Mouse (Mus musculus) right cerebral cortex, adult 18-20 months (tissue): Measurements from ENCODE around the gene Mtfr1l.

Experiments used
- DNase-seq: peaks from one replicate; pipeline ENCODE4 v3.0.0; 2022; ENCODE audit warnings: mixed read lengths

Mtfr1l gene

GRCm38 (mm10) chr4:134534932-134535786, at the start of gene Mtfr1l:
TSS of gene Mtfr1l (minus strand) at chr4:134535387.
- peak; percentile 98 for DNase-seq

DNA sequence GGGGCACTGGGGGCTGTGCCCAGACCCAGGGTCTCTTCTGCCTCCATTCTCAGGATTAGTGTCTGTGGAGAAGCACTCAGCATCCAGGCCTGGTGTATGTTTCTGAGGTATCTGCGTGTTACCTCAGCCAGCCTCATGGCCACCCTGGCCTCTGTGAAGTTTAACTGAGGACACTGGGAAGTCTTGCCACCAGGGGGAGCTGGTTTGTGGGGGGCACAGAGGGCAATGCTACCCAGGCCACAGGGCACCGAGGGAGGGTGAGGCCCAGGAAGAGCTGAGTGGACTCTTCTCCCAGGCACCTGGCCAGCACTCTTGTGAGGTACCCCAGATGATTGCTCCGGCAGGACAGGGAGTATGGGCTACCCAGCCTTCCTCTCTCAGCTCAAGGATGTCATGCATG, 48.3 kb upstream of the Mtfr1l start:
- no peak for DNase-seq

- no peak for DNase-seq
Measured at GRCm38 (mm10) chr4:134581365-134581764, 46.2 kb upstream of the Mtfr1l start.

DNA sequence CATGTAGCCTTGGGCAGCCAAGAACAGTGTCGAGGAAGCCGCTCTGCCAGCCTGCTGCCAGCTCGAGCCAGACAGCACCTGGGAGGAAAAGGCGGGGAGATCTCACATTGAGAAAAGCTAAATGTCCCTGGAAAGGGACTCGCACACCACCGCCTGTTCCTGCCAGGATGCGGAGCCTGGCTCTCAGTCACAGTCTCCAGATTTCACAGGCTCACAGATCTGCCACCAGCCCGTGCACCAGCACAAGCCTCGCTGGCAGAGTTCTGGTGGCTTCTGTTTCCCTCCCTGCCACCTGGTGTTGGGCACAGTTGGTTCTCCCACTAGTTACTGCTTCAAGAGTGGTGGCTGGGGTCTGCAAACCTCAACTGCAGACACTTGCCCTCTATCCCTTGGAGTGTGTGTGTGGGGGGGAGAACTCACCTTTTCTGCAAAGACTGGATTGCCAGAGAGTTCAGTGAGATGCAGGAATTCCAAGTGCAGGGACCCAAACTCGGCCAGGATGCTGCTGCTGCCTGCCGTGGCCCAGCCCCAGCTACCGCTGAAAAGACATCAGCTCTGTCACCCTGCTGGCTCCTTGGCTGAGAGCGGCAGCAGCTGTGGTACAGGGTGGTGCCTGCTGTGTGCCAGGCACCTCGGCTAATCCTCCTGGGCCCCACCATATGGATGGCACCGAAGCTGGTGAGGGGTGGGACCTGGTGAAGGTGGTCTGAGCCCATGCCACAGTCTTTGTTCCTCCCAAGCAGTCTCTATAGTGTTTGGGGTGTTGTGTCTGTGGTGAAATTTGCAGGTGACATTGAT, 45.4 kb upstream of the Mtfr1l start:
- peak; percentile 85 for DNase-seq

DNA sequence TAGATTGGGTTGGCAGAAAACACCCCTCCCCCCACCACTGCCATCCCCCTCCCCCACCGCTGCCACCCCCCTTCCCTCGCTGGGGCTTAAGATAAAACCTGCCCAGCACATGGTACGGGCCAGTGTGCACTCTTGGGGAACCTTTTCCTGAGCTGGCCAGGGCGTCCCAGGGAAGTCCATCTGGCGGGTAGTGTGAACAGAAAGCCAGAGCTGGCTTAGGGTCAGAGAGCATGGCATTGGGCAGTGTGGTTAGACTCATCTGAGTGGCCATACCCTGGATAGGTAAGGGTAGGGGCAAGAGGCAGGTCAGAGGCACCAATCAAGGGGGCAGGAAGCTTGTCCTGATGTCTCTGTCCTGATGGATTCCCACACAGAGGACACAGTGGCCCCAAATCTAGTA, 44.4 kb upstream of the Mtfr1l start:
- no peak for DNase-seq

GRCm38 (mm10) chr4:134579212-134579611, 44.0 kb upstream of the Mtfr1l start:
- DNase-seq: no peak

DNA sequence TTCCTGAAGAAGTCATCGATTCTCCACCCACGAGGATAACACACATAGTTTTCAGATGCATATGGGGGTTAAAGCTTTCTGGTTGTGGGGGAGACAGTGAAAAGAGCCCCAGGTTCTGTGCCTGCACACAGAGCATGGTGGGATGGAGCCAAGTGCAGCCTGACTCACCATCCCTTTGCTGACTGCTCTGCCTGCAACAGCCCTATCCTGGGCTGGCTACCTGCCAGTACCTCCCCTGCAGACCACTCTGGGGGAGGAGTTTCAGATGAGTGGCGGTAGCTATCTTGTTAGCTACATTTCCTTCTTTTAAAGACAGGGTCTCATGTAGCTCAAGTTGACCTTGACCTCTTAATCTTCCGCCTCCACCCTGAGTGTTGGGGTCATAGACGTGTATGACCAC, 43.2 kb upstream of the Mtfr1l start:
- DNase-seq: peak; percentile 70

- DNase-seq: no peak
Measured at GRCm38 (mm10) chr4:134577281-134577680, 42.1 kb upstream of the Mtfr1l start.

GRCm38 (mm10) chr4:134575486-134575885, 40.3 kb upstream of the Mtfr1l start:
- no peak for DNase-seq

DNA sequence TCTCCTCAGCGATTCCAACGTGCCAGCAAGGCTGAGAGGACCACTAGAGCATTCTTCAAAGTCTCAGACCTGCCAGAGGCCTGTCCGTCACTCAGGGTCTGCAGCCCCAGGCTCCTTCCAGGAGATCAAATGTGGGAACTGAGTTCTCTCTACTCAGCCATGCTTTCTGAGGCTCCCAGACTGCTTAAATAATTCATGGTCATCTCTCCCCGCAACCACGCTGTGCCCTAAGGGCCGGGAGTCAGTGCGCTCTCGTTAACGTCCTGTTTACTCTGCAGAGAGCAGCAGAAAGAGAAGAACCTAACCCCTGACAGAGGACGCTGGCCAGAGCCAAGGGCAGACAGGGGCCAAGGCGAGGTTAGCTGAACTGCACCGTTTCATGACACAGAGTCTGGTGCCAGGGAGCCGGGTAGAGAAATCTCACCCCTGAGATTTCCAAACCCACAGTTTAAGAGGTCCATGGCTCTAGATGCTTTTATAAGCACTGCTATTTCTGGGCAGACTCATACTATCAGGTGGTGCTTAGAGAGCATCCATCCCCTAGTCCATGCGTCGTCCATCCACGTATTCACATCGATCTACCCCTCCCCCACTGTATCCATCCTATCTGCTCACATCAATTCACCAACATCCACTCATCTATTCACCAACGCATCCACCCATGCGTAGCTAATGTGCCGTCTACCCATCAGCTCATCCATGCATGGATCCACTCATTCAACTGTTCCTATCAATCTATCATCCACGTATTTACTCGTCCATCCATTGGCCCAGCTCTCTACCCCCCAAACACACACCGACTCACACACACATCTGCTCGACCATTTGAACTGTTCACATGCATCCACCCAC, 37.5 kb upstream of the Mtfr1l start:
- no peak for DNase-seq

GRCm38 (mm10) chr4:134570704-134571451, 35.7 kb upstream of the Mtfr1l start:
- DNase-seq: no peak

DNA sequence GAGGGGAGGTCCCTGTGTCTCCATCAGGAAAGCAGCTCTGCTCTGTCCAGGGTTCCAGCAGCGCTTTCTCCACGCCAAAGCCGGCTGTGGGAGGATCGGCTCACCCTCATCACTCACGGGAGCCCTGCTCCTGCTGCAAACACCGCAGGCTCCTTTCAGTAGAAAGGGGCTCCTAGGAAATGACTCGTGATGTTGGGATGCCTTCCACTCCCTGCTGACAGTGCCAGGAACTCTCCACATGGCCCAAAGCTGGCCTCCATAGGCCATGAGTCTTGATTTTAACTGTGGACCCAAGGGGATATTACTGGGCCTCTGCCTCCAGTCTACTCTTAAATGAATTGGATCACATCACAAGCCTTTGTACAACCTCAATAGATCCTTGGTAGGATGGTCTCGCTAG, 34.6 kb upstream of the Mtfr1l start:
- no peak for DNase-seq

DNA sequence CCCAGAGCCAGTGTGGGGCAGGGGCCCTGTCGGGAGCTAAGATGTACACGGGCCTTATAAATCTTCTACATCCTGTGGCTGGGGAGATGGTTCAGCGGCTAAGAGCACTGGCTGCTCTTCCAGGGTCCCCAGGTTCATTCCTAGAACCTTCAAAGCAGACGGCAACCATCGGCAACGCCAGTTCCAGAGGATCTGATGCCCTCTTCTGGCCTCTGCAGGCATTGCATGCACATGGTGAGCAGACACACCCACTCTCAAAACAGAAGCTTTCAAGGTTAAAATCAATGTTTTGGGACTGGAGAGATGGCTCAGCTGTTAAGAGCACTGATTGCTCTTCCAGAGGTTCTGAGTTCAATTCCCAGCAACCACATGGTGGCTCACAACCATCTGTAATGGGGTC, 34.0 kb upstream of the Mtfr1l start:
- no peak for DNase-seq

DNA sequence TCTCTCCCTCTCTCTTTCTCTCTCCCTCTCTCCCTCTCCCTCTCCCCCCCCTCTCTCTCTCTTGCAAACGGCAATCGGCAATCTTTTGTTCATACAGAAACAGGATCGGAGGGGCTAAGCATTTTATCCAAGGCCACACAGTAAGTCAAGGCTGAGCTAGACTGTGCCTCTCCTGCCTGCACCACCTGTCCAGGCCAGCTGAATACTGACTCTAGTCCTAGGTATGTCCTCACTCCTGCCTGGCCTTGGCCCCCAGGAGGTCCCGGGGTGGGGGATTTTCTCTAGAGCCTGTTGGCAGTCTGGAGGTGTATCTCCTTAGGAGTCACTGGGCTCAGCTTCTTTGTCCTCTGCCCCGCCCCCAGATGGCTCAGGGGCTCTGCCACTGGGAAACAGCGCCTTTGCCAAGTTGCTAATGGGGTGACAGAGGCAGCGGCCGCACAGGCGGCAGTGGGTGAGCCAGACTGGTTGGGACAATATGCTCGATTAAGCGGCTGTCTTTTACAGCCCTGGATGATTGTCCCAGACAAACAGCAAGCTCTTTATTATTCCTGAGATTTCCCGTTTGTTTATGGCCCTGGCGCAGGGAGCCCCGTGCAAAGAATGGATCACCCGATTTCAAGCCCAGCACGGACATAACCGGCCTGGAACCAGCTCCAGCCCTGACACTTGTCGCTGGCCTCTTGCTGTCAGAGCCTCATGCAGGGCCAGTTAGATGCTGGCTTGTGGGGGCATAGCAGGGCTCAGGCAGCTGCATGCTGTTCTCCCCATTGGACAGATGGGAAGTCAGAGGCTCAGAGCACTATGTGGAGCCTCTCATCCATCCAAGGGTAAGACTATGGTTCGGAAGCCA, 32.4 kb upstream of the Mtfr1l start:
- DNase-seq: no peak

DNA sequence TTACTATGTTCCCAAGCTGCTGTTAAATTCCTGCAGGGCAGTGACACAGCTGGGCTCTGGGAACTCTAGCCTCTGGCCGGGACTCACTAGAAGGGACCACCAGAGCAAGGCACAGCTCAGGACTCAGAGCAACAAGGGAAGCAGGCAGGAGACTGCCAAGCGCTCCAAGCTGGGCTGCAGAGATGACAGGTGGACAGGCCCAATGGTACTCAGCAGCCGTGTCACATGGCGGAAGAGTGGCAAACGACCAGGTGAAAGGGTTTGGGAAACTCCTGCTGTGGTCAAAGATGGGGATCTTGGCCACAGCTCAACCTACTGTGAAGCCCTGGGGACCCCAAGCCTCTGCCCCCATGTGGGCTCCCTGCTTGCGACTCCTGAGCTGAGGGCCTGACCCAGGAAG, 28.9 kb upstream of the Mtfr1l start:
- DNase-seq: no peak

DNA sequence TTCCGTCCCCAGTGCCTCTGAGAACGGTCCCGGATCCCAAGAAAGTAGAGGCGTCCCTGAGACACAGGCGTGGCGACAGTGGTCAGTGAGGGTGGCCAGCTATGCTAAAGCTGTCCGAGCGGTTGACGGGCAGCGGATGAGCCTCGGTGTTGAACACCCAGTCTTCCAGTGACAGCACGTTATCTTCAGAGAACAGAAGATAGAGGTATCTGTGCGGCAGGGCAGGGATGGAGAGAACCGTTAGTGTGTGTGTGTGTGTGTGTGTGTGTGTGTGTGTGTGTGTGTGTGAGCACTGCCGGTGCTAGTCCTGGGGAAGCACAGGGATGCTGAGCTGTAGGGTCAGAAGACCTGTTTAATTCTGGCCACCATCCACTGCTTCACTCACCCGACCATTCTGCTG, 28.4 kb upstream of the Mtfr1l start:
- no peak for DNase-seq

DNA sequence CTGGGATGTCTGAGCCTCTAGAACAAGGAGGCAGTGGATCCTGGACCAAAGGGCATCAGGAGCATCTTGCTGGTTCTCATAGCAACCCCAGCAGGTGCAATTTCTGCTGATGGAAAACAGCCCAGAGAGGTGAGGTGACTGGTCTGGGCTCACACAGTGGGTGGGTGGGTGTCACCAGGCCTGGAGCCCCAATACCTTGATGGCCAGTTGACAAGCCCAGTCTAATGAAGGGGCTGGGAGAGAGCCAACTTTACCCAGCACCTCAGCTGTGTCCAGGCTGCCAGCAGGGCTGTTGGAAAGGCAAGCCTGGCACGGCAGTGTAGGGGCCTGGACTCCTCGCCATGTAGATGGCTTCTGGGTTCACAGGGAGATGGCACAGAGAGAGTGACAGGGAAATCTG, 26.8 kb upstream of the Mtfr1l start:
- no peak for DNase-seq

DNA sequence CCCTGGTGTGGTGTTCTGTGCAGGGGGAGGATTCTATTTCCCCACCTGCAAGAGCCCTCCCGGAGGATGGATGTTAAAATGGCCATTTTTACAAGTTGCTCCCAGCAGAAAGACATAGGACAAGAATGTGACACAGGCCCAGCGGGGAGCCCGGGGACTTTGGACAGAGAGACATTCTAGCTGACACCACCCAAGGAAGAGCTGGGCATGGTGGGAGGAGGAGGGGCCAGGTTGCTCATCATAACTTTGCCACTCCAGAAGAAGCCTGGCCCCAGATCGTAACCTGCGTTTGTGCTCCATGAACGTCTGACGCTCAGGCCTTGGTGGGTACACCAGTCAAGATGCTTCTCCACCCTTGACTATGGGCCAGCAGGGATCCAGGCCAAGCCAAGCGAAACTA, 25.5 kb upstream of the Mtfr1l start:
- no peak for DNase-seq

- no peak for DNase-seq
Measured at GRCm38 (mm10) chr4:134559154-134559553, 24.0 kb upstream of the Mtfr1l start.

DNA sequence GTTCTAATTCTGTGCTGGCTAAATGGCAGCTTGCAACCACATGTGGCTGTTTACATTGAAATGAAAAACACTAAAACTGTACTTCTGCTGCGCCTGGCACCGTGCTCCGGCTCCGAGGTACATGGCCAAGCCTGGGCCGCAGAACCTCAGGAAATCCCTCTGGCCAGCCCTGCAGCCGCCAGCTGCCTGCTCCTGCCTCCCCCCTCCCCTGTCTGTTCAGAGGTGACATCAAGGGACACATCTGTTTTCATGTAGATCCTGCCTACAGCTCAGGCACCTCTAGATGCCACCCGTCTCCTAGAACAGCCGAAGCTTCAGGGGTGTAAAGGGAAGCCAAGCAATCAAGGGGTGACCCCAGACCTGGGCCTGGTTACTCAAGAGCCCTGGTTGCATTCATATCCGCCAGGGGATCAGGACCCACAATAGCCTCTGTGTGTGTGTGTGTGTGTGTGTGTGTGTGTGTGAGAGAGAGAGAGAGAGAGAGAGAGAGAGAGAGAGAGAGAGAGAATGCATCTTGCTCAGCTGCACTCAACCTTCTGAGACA, 23.5 kb upstream of the Mtfr1l start:
- no peak for DNase-seq

- DNase-seq: no peak
Measured at GRCm38 (mm10) chr4:134557626-134558249, 22.6 kb upstream of the Mtfr1l start.
